Mouse (Mus musculus): ENCODE results near the gene Tbce.
"Not testable (repeated sequence)": the region's sequence is repeated elsewhere in the genome, so short reads cannot be mapped to it uniquely, and the experiment has no call there.

Gene Tbce

GRCm38 (mm10) chr13:14033309-14034072 lies 5.9 kb downstream of the Tbce start:
- no peak for DNase-seq (ENCODE audit: low spot score)

GRCm38 (mm10) chr13:14026154-14026820 lies 13.2 kb downstream of the Tbce start:
- DNase-seq (ENCODE audit: low spot score), result no peak

GRCm38 (mm10) chr13:14025554-14025953 lies 13.9 kb downstream of the Tbce start:
- no peak for DNase-seq (ENCODE audit: low spot score)

GRCm38 (mm10) chr13:14021417-14021816 lies 18.0 kb downstream of the Tbce start:
- DNase-seq (ENCODE audit: low spot score), result not testable (repeated sequence)

GRCm38 (mm10) chr13:14018852-14019251 lies 20.6 kb downstream of the Tbce start:
- no peak for DNase-seq (ENCODE audit: low spot score)

- DNase-seq (ENCODE audit: low spot score), result no peak
Measured at GRCm38 (mm10) chr13:14018283-14018682, 21.2 kb downstream of the Tbce start.

GRCm38 (mm10) chr13:14015609-14016008 lies 23.8 kb downstream of the Tbce start:
- DNase-seq (ENCODE audit: low spot score), result no peak

- DNase-seq (ENCODE audit: low spot score), result no peak
Measured at GRCm38 (mm10) chr13:14014540-14014939, 24.9 kb downstream of the Tbce start.

GRCm38 (mm10) chr13:14014001-14014400 lies 25.4 kb downstream of the Tbce start:
- DNase-seq (ENCODE audit: low spot score), result no peak

GRCm38 (mm10) chr13:14011454-14011995 lies 27.9 kb downstream of the Tbce start:
- DNase-seq (ENCODE audit: low spot score), result no peak

GRCm38 (mm10) chr13:14006056-14006455 lies 33.4 kb downstream of the Tbce start:
- DNase-seq (ENCODE audit: low spot score), result no peak

GRCm38 (mm10) chr13:14004999-14005398 lies 34.4 kb downstream of the Tbce start:
- peak; percentile 48 for DNase-seq (ENCODE audit: low spot score)

- no peak for DNase-seq (ENCODE audit: low spot score)
Measured at GRCm38 (mm10) chr13:14004086-14004485, 35.4 kb downstream of the Tbce start.

GRCm38 (mm10) chr13:14002706-14003105 lies 36.7 kb downstream of the Tbce start:
- no peak for DNase-seq (ENCODE audit: low spot score)

GRCm38 (mm10) chr13:13997476-13997875 lies 42.0 kb downstream of the Tbce start:
- no peak for DNase-seq (ENCODE audit: low spot score)

- no peak for DNase-seq (ENCODE audit: low spot score)
Measured at GRCm38 (mm10) chr13:13995046-13995445, 44.4 kb downstream of the Tbce start.

GRCm38 (mm10) chr13:13993041-13993440 lies 46.4 kb downstream of the Tbce start:
- no peak for DNase-seq (ENCODE audit: low spot score)

- DNase-seq (ENCODE audit: low spot score), result no peak
Measured at GRCm38 (mm10) chr13:13990391-13990790, 49.0 kb downstream of the Tbce start.

- no peak for DNase-seq (ENCODE audit: low spot score)
Measured at GRCm38 (mm10) chr13:13989135-13989534, 50.3 kb downstream of the Tbce start.

GRCm38 (mm10) chr13:13983523-13983922 lies 55.9 kb downstream of the Tbce start:
- no peak for DNase-seq (ENCODE audit: low spot score)

GRCm38 (mm10) chr13:13981842-13982241 lies 57.6 kb downstream of the Tbce start:
- not testable (repeated sequence) for DNase-seq (ENCODE audit: low spot score)

GRCm38 (mm10) chr13:13969796-13970195 lies 69.6 kb downstream of the Tbce start:
- no peak for DNase-seq (ENCODE audit: low spot score)

GRCm38 (mm10) chr13:13968629-13969111 lies 70.8 kb downstream of the Tbce start:
- peak; percentile 50 for DNase-seq (ENCODE audit: low spot score)

Data from urinary bladder, postnatal 14 days (tissue).